Mouse (Mus musculus): ENCODE measurements around the gene Adk. TPM values are rescaled to one million over a fixed set of nuclear protein-coding genes. Genes with fewer than 3 reads are reported as not detected.

Gene Adk
- polyA plus RNA-seq, 1 experiment, result 1.0 TPM

- TF ChIP-seq TAL1 (IDR thresholded peaks at IDR 0.05; ENCODE audit: low read length) (no peak), GATA1 (IDR thresholded peaks at IDR 0.05; ENCODE audit: low read length) (no peak)
- H3K4me1 ChIP-seq (ENCODE audit: control insufficient read depth), result peaks cover 74% of the 10 kb centered on the region
- peaks cover 2% of the 10 kb centered on the region; the same call in 1 of the 2 replicates for H3K36me3 ChIP-seq (ENCODE audit: control insufficient read depth)
- H3K9me3 ChIP-seq (ENCODE audit: control insufficient read depth, low read length), result no peaks in the 10 kb centered on the region
- peak overlapping the region; percentile 92 for H3K4me3 ChIP-seq (replicated peaks)
- H3K27me3 ChIP-seq (ENCODE audit: control insufficient read depth), result no peaks in the 10 kb centered on the region
Observed at GRCm38 (mm10) chr14:21075751-21076500, 23.6 kb downstream of the Adk start.

GRCm38 (mm10) chr14:21076501-21077194 is 24.3 kb downstream of the Adk start:
- no peak for TF ChIP-seq TAL1 (IDR thresholded peaks at IDR 0.05; ENCODE audit: low read length)
- TF ChIP-seq GATA1 (IDR thresholded peaks at IDR 0.05; ENCODE audit: low read length), result no peak
- Histone ChIP-seq H3K4me3 (replicated peaks) (peak overlapping the region; percentile 92), H3K27me3 (ENCODE audit: control insufficient read depth) (no peaks in the 10 kb centered on the region), H3K9me3 (ENCODE audit: control insufficient read depth, low read length) (no peaks in the 10 kb centered on the region), H3K36me3 (ENCODE audit: control insufficient read depth) (peaks cover 2% of the 10 kb centered on the region; the same call in 1 of the 2 replicates), H3K4me1 (ENCODE audit: control insufficient read depth) (peaks cover 79% of the 10 kb centered on the region)

- peak overlapping the region; percentile 92 for H3K4me3 ChIP-seq (replicated peaks)
- peaks cover 80% of the 10 kb centered on the region for H3K4me1 ChIP-seq (ENCODE audit: control insufficient read depth)
Observed at GRCm38 (mm10) chr14:21077939-21078338, 25.6 kb downstream of the Adk start.

GRCm38 (mm10) chr14:21078511-21078910 is 26.1 kb downstream of the Adk start:
- Histone ChIP-seq H3K36me3 (ENCODE audit: control insufficient read depth) (peaks cover 5% of the 10 kb centered on the region), H3K9me3 (ENCODE audit: control insufficient read depth, low read length) (no peaks in the 10 kb centered on the region), H3K4me1 (ENCODE audit: control insufficient read depth) (peaks cover 79% of the 10 kb centered on the region), H3K4me3 (replicated peaks) (no peak overlapping the region), H3K27me3 (ENCODE audit: control insufficient read depth) (no peaks in the 10 kb centered on the region)
- TF ChIP-seq GATA1 (IDR thresholded peaks at IDR 0.05; ENCODE audit: low read length), result no peak
- TF ChIP-seq TAL1 (IDR thresholded peaks at IDR 0.05; ENCODE audit: low read length), result no peak

More at GRCm38 (mm10) chr14:21077939-21078338, 25.6 kb downstream of the Adk start:
- Histone ChIP-seq H3K9me3 (ENCODE audit: control insufficient read depth, low read length) (no peaks in the 10 kb centered on the region), H3K27me3 (ENCODE audit: control insufficient read depth) (no peaks in the 10 kb centered on the region), H3K36me3 (ENCODE audit: control insufficient read depth) (peaks cover 2% of the 10 kb centered on the region)
- no peak for TF ChIP-seq TAL1 (IDR thresholded peaks at IDR 0.05; ENCODE audit: low read length)
- TF ChIP-seq GATA1 (IDR thresholded peaks at IDR 0.05; ENCODE audit: low read length), result peak; percentile 35; the same call in 1 of the 2 replicates

GRCm38 (mm10) chr14:21082823-21083222 is 30.4 kb downstream of the Adk start:
- no peak for TF ChIP-seq GATA1 (IDR thresholded peaks at IDR 0.05; ENCODE audit: low read length)
- TF ChIP-seq TAL1 (IDR thresholded peaks at IDR 0.05; ENCODE audit: low read length), result no peak
- H3K4me1 ChIP-seq (ENCODE audit: control insufficient read depth), result peaks cover 48% of the 10 kb centered on the region
- H3K9me3 ChIP-seq (ENCODE audit: control insufficient read depth, low read length), result no peaks in the 10 kb centered on the region
- no peaks in the 10 kb centered on the region for H3K27me3 ChIP-seq (ENCODE audit: control insufficient read depth)
- peaks cover 10% of the 10 kb centered on the region for H3K36me3 ChIP-seq (ENCODE audit: control insufficient read depth)
- no peak overlapping the region for H3K4me3 ChIP-seq (replicated peaks)

GRCm38 (mm10) chr14:21085666-21086065 is 33.3 kb downstream of the Adk start:
- no peak overlapping the region for H3K4me3 ChIP-seq (replicated peaks)
- H3K36me3 ChIP-seq (ENCODE audit: control insufficient read depth), result peaks cover 12% of the 10 kb centered on the region
- no peaks in the 10 kb centered on the region for H3K27me3 ChIP-seq (ENCODE audit: control insufficient read depth)
- no peaks in the 10 kb centered on the region for H3K9me3 ChIP-seq (ENCODE audit: control insufficient read depth, low read length)
- no peak for TF ChIP-seq TAL1 (IDR thresholded peaks at IDR 0.05; ENCODE audit: low read length)
- no peak for TF ChIP-seq GATA1 (IDR thresholded peaks at IDR 0.05; ENCODE audit: low read length)
- H3K4me1 ChIP-seq (ENCODE audit: control insufficient read depth), result peaks cover 40% of the 10 kb centered on the region

- H3K27me3 ChIP-seq (ENCODE audit: control insufficient read depth), result no peaks in the 10 kb centered on the region
- H3K9me3 ChIP-seq (ENCODE audit: control insufficient read depth, low read length), result no peaks in the 10 kb centered on the region
- TF ChIP-seq TAL1 (IDR thresholded peaks at IDR 0.05; ENCODE audit: low read length), result no peak
- no peak overlapping the region for H3K4me3 ChIP-seq (replicated peaks)
- peaks cover 38% of the 10 kb centered on the region for H3K4me1 ChIP-seq (ENCODE audit: control insufficient read depth)
- H3K36me3 ChIP-seq (ENCODE audit: control insufficient read depth), result peaks cover 12% of the 10 kb centered on the region
Observed at GRCm38 (mm10) chr14:21086106-21086505, 33.7 kb downstream of the Adk start.

- TF ChIP-seq TAL1 (IDR thresholded peaks at IDR 0.05; ENCODE audit: low read length) (no peak), GATA1 (IDR thresholded peaks at IDR 0.05; ENCODE audit: low read length) (no peak)
- Histone ChIP-seq H3K36me3 (ENCODE audit: control insufficient read depth) (peaks cover 16% of the 10 kb centered on the region), H3K4me3 (replicated peaks) (no peak overlapping the region), H3K4me1 (ENCODE audit: control insufficient read depth) (peaks cover 30% of the 10 kb centered on the region), H3K9me3 (ENCODE audit: control insufficient read depth, low read length) (no peaks in the 10 kb centered on the region), H3K27me3 (ENCODE audit: control insufficient read depth) (no peaks in the 10 kb centered on the region)
Observed at GRCm38 (mm10) chr14:21086827-21087351, 34.5 kb downstream of the Adk start.

GRCm38 (mm10) chr14:21087390-21088060 is 35.2 kb downstream of the Adk start:
- TF ChIP-seq TAL1 (IDR thresholded peaks at IDR 0.05; ENCODE audit: low read length), result no peak
- TF ChIP-seq GATA1 (IDR thresholded peaks at IDR 0.05; ENCODE audit: low read length), result no peak
- peaks cover 27% of the 10 kb centered on the region for H3K4me1 ChIP-seq (ENCODE audit: control insufficient read depth)

More at GRCm38 (mm10) chr14:21087390-21088060, 35.2 kb downstream of the Adk start:
- Histone ChIP-seq H3K27me3 (ENCODE audit: control insufficient read depth) (no peaks in the 10 kb centered on the region), H3K36me3 (ENCODE audit: control insufficient read depth) (peaks cover 22% of the 10 kb centered on the region), H3K9me3 (ENCODE audit: control insufficient read depth, low read length) (no peaks in the 10 kb centered on the region), H3K4me3 (replicated peaks) (no peak overlapping the region)

Data from erythroblast, embryonic 14.5 days (primary cell).